Mouse (Mus musculus) inflammation-experienced regulatory T-cells, adult 16 weeks (primary cell): Measurements from ENCODE around the gene Ppp1r3c. TPM values are rescaled to one million over a fixed set of nuclear protein-coding genes. Genes with fewer than 3 reads are reported as not detected.

Source experiments
- polyA plus RNA-seq: library from polyadenylated mRNA; unstranded; fragments of 100-300 nt; shearing (Covaris generic); gene quantifications from one replicate; pipeline ENCODE4 v1.2.1, GENCODE M21; 2017

Ppp1r3c gene
- polyA plus RNA-seq: not detected

GRCm38 (mm10) chr19:36736537-36736936, at the start of gene Ppp1r3c:
Gene Ppp1r3c (minus strand): TSS chr19:36736653.

Other genes starting within 250 kb of the Ppp1r3c start
- 1.1 TPM for gene Hectd2, start 182.0 kb downstream of the Ppp1r3c start, polyA plus RNA-seq
- 11.2 TPM for gene Tnks2, start 97.6 kb upstream of the Ppp1r3c start, polyA plus RNA-seq
- 0.27 TPM for gene Fgfbp3, start 183.0 kb upstream of the Ppp1r3c start, polyA plus RNA-seq
- gene Btaf1, start 189.4 kb upstream of the Ppp1r3c start, polyA plus RNA-seq: 7.2 TPM